Comparison of ENCODE assay signal across 8 mouse cellular contexts in the genomic region with DNA sequence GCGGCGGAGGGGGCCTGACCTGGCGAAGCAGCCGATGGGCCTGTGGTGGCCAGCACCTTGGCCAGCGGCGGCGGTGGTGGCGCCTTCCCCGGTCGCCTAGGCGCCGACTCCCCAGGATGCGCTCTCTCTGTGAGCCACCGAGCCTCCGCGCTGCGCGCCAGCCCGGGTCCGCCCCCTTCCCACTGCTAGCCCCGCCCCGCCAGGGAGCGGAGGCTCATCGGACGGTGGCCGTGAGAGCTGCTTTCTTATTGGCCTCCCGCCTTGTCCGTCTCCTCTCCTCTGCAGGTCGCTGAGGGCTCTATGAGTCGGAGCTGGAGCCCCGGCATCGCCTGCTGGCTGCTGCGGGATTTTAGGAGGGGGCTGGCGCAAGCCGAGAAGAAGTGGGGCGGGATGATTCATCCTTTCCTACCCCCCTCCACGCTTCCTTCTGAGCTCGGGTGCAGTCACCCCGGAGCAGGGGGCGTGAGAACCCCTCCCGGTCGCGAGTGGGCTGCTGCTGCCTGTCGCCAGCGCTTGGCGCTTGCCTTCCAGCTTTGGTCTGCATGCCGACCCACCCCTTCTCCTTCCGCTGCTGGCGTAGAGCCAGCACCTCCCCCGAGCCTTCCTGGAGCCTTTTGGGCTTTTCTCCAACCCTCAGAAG. TPM values are rescaled to one million over a fixed set of nuclear protein-coding genes. Genes with fewer than 3 reads are reported as not detected.
DNase-seq lines count a peak whose midpoint lies in the region; ATAC-seq and TF ChIP-seq lines count a peak whose summit lies in the region.

A gene (minus strand): TSS at position 413 of the 640 bp plus-strand sequence.

- TF ChIP-seq EP300 in ES-Bruce4 (IDR thresholded peaks at IDR 0.05; ENCODE audit: insufficient read depth, low read depth, low read length) = no peak

- H3K27ac ChIP-seq in ES-Bruce4 (ENCODE audit: insufficient read depth, low read length) = no peak within 1 kb of the TSS
- peak within 1 kb of the TSS; percentile 95 for H3K27ac ChIP-seq in forebrain, embryonic 14.5 days (ENCODE audit: low read depth, low read length)
- no peak within 1 kb of the TSS for H3K27ac ChIP-seq in liver, embryonic 16.5 days (ENCODE audit: low read length)
- H3K27ac ChIP-seq in neural tube, embryonic 15.5 days (replicated peaks) = peak within 1 kb of the TSS; percentile 99

- H3K4me2 ChIP-seq in forebrain, embryonic 14.5 days (ENCODE audit: low read length) = peak within 1 kb of the TSS; percentile 98
- H3K4me2 ChIP-seq in liver, embryonic 16.5 days (ENCODE audit: low read depth, low read length) = peak within 1 kb of the TSS; percentile 50
- H3K4me2 ChIP-seq in neural tube, embryonic 15.5 days = peak within 1 kb of the TSS; percentile 69

- no peaks in the 10 kb centered on the region; the same call in 1 of the 2 replicates for H3K27me3 ChIP-seq in ES-Bruce4 (ENCODE audit: control insufficient read depth, insufficient read depth, low read length, poor library complexity, severe bottlenecking)
- H3K27me3 ChIP-seq in forebrain, embryonic 14.5 days (replicated peaks; ENCODE audit: control insufficient read depth, insufficient read depth, low read length) = no peaks in the 10 kb centered on the region
- peaks cover 37% of the 10 kb centered on the region for H3K27me3 ChIP-seq in liver, embryonic 16.5 days (ENCODE audit: control insufficient read depth, insufficient read depth, low read depth, low read length)
- no peaks in the 10 kb centered on the region for H3K27me3 ChIP-seq in neural tube, embryonic 15.5 days (replicated peaks)

- H3K4me3 ChIP-seq in ES-Bruce4 (ENCODE audit: low read depth, low read length) = peak within 1 kb of the TSS; percentile 77
- peak within 1 kb of the TSS; percentile 65 for H3K4me3 ChIP-seq in forebrain, embryonic 14.5 days (ENCODE audit: low read depth, low read length)
- peak within 1 kb of the TSS; percentile 31 for H3K4me3 ChIP-seq in liver, embryonic 16.5 days (ENCODE audit: low read depth, low read length)
- H3K4me3 ChIP-seq in neural tube, embryonic 15.5 days (replicated peaks) = peak within 1 kb of the TSS; percentile 85

- H3K4me1 ChIP-seq in ES-Bruce4 (ENCODE audit: control insufficient read depth, insufficient read depth, low read length) = no peaks in the 10 kb centered on the region
- H3K4me1 ChIP-seq in forebrain, embryonic 14.5 days (ENCODE audit: control insufficient read depth, insufficient read depth, low read length) = peaks cover 13% of the 10 kb centered on the region
- peaks cover 7% of the 10 kb centered on the region for H3K4me1 ChIP-seq in liver, embryonic 16.5 days (ENCODE audit: control insufficient read depth, low read depth, low read length)
- H3K4me1 ChIP-seq in neural tube, embryonic 15.5 days = peaks cover 27% of the 10 kb centered on the region

- H3K9ac ChIP-seq in ES-Bruce4 (ENCODE audit: low read depth, poor library complexity, severe bottlenecking) = peak within 1 kb of the TSS; percentile 47
- H3K9ac ChIP-seq in forebrain, embryonic 14.5 days (ENCODE audit: low read length) = peak within 1 kb of the TSS; percentile 84
- H3K9ac ChIP-seq in liver, embryonic 16.5 days (ENCODE audit: low read depth, low read length) = no peak within 1 kb of the TSS
- H3K9ac ChIP-seq in neural tube, embryonic 15.5 days (replicated peaks) = peak within 1 kb of the TSS; percentile 93

- H3K36me3 ChIP-seq in ES-Bruce4 (ENCODE audit: control insufficient read depth, insufficient read depth, low read length, poor library complexity, severe bottlenecking) = no peaks in the 10 kb centered on the region
- H3K36me3 ChIP-seq in forebrain, embryonic 14.5 days (ENCODE audit: control insufficient read depth, insufficient read depth, low read length) = no peaks in the 10 kb centered on the region
- H3K36me3 ChIP-seq in liver, embryonic 16.5 days (ENCODE audit: control insufficient read depth, insufficient read depth) = no peaks in the 10 kb centered on the region
- H3K36me3 ChIP-seq in neural tube, embryonic 15.5 days = no peaks in the 10 kb centered on the region

- H3K9me3 ChIP-seq in ES-Bruce4 (replicated peaks; ENCODE audit: control insufficient read depth, insufficient read depth, low read length, poor library complexity, severe bottlenecking) = no peaks in the 10 kb centered on the region
- H3K9me3 ChIP-seq in forebrain, embryonic 14.5 days (replicated peaks; ENCODE audit: control insufficient read depth, low read length) = no peaks in the 10 kb centered on the region
- H3K9me3 ChIP-seq in liver, embryonic 16.5 days (replicated peaks; ENCODE audit: control insufficient read depth, low read length) = no peaks in the 10 kb centered on the region
- no peaks in the 10 kb centered on the region for H3K9me3 ChIP-seq in neural tube, embryonic 15.5 days (replicated peaks)

- peak; percentile 97 for ATAC-seq in forebrain, embryonic 14.5 days
- ATAC-seq in liver, embryonic 16.5 days (ENCODE audit: low read depth) = peak; percentile 90
- ATAC-seq in neural tube, embryonic 15.5 days (ENCODE audit: low FRiP score) = peak; percentile 97

- TF ChIP-seq CTCF in ES-Bruce4 (IDR thresholded peaks at IDR 0.05; ENCODE audit: low read depth, low read length) = no peak

- intact Hi-C loops in heart, postnatal 14 days (cut with DNase I) = no loop called here

- WGBS in forebrain, embryonic 14.5 days = 0% methylated on average over 49 of the region's 50 CpGs
- WGBS in large intestine, adult 2 months = under 1% methylated on average over 50 of the region's 50 CpGs
- WGBS in liver, embryonic 16.5 days (ENCODE audit: insufficient replicate concordance) = 0% methylated on average over 49 of the region's 50 CpGs
- WGBS in neural tube, embryonic 15.5 days = under 1% methylated on average over 46 of the region's 50 CpGs

- TF ChIP-seq POLR2A in ES-Bruce4 (IDR thresholded peaks at IDR 0.05; ENCODE audit: insufficient read depth, low read length) = peak; percentile 31

- peak; percentile 99 for DNase-seq in cerebellum, adult 11 months
- DNase-seq in forebrain, embryonic 14.5 days (ENCODE audit: low spot score) = peak; percentile 98
- DNase-seq in heart, postnatal 14 days = peak; percentile 90 to 93
- peak; percentile 50 for DNase-seq in large intestine, adult 2 months (ENCODE audit: low read depth, low spot score)
- DNase-seq in testis, postnatal 10 days (ENCODE audit: low spot score) = peak; percentile 95

RNA-seq across cellular contexts. Expression of the gene that starts here (rescaled TPM):
- polyA plus RNA-seq in ES-Bruce4 (2011; ENCODE audit: insufficient read depth, insufficient read length, low read depth, missing spikeins) = not detected in 2 replicates
- 30.8 and 42.9 TPM in 2 replicates for polyA plus RNA-seq in forebrain, embryonic 14.5 days (2014; fragmentation: Nextera tagmentation; extraction: Ambion mirVana)
- under 1 TPM; 0.38 to 0.39 TPM for total RNA-seq in heart, postnatal 14 days (2021)
- polyA plus RNA-seq in large intestine, adult 2 months (2012; rRNA removed) = 0.10 and 0.14 TPM in 2 replicates
- 0.11 TPM in 1 of 2 replicates, not detected in the other for polyA plus RNA-seq in liver, embryonic 16.5 days (2015; fragmentation: Nextera tagmentation; extraction: Ambion mirVana)
- polyA plus RNA-seq in neural tube, embryonic 15.5 days (2015; fragmentation: Nextera tagmentation; extraction: Ambion mirVana) = 90.1 and 101 TPM in 2 replicates

Comparison
In these comparisons a context has a peak if more than half of its experiments do, and no peak if none do; other contexts are left out.
1. RNA of the gene that starts here (polyA plus RNA-seq): 90.1 to 101 TPM in neural tube, embryonic 15.5 days and 30.8 to 42.9 TPM in forebrain, embryonic 14.5 days; 0.11 TPM in liver, embryonic 16.5 days, 0.10 to 0.14 TPM in large intestine, adult 2 months and not detected in ES-Bruce4; every median in the first group is over 10 times any median in the second.
2. Peak in DNase-seq in heart, postnatal 14 days; RNA of the gene not detected or under 1 TPM.
3. Peak in DNase-seq in large intestine, adult 2 months; RNA of the gene not detected or under 1 TPM.
4. Peak in ATAC-seq, H3K4me3 ChIP-seq and H3K4me2 ChIP-seq in liver, embryonic 16.5 days; RNA of the gene not detected or under 1 TPM.
5. H3K27ac ChIP-seq: peak in forebrain, embryonic 14.5 days (single experiment) and neural tube, embryonic 15.5 days (single experiment); none in ES-Bruce4 (single experiment) and liver, embryonic 16.5 days (single experiment).
6. H3K4me3 ChIP-seq: peak in every context shown above with its lines; median percentile 85 in neural tube, embryonic 15.5 days; 77 in ES-Bruce4; 65 in forebrain, embryonic 14.5 days; 31 in liver, embryonic 16.5 days.
7. Peak in every context shown above with its lines, with median percentiles within 50 percentile points of each other: DNase-seq, ATAC-seq and H3K4me2 ChIP-seq.